Mouse (Mus musculus) neural tube, embryonic 14.5 days (tissue): ENCODE results near the gene Synrg. TPM values are rescaled to one million over a fixed set of nuclear protein-coding genes. Genes with fewer than 3 reads are reported as not detected.

Experiments
- ATAC-seq: fragments of 200-750 bp; cut with Nextera tagmentation; 2 replicates; pipeline ENCODE4 v1.8.0; 2017; ENCODE audit warnings: low read depth, mild to moderate bottlenecking, moderate TSS enrichment, moderate library complexity
- H3K27ac ChIP-seq: fragments of 300-500 bp; sonication (generic); 2 replicates; pipeline ENCODE4 v1.5.1; 2014; ENCODE audit warnings: low read depth, mild to moderate bottlenecking, control low read depth, low read length, moderate library complexity, mixed read lengths
- H3K27me3 ChIP-seq: fragments of 300-500 bp; sonication (generic); 2 replicates; pipeline ENCODE4 v1.6.1; 2014; ENCODE audit warnings: low read length; ENCODE audit not compliant: control insufficient read depth, insufficient read depth
- H3K36me3 ChIP-seq: fragments of 300-500 bp; sonication (generic); 2 replicates; pipeline ENCODE4 v1.6.1; 2014; ENCODE audit warnings: low read length, mixed read lengths; ENCODE audit not compliant: control insufficient read depth, insufficient read depth
- H3K4me1 ChIP-seq: fragments of 300-500 bp; sonication (generic); 2 replicates; pipeline ENCODE4 v1.6.1; 2014; ENCODE audit warnings: low read length; ENCODE audit not compliant: control insufficient read depth, insufficient read depth
- H3K4me2 ChIP-seq: fragments of 300-500 bp; sonication (generic); 2 replicates; pipeline ENCODE4 v1.6.1; 2014; ENCODE audit warnings: mild to moderate bottlenecking, low read depth, low read length, control low read depth
- H3K4me3 ChIP-seq: fragments of 300-500 bp; sonication (generic); 2 replicates; pipeline ENCODE4 v1.5.1; 2014; ENCODE audit warnings: low read depth, low read length, control low read depth, mixed read lengths
- H3K9ac ChIP-seq: fragments of 300-500 bp; sonication (generic); replicated peaks from 2 replicates; pipeline ENCODE4 v1.6.1; 2014; ENCODE audit warnings: low read depth, mild to moderate bottlenecking, control low read depth, low read length, mixed read lengths
- H3K9me3 ChIP-seq: fragments of 300-500 bp; sonication (generic); 2 replicates; pipeline ENCODE4 v1.6.1; 2016; ENCODE audit warnings: low read length; ENCODE audit not compliant: control insufficient read depth
- whole genome bisulfite sequencing: fragments of 180-500 bp; shearing (Covaris S2); extraction: QIAGEN DNeasy Blood & Tissue Kit; methylation state at CpG from one replicate; pipeline ENCODE4 v1.1.7; 2014; 5-methylcytosine and 5-hydroxymethylcytosine counted together
- polyA plus RNA-seq: library from polyadenylated mRNA; unstranded; fragments of >200 nt; fragmentation: Nextera tagmentation; extraction: Ambion mirVana; gene quantifications from 2 replicates; pipeline ENCODE4 v1.2.1, GENCODE M21; 2014

Gene Synrg
- polyA plus RNA-seq, 1 experiment from 2014 or later, result 24.9 TPM

DNA sequence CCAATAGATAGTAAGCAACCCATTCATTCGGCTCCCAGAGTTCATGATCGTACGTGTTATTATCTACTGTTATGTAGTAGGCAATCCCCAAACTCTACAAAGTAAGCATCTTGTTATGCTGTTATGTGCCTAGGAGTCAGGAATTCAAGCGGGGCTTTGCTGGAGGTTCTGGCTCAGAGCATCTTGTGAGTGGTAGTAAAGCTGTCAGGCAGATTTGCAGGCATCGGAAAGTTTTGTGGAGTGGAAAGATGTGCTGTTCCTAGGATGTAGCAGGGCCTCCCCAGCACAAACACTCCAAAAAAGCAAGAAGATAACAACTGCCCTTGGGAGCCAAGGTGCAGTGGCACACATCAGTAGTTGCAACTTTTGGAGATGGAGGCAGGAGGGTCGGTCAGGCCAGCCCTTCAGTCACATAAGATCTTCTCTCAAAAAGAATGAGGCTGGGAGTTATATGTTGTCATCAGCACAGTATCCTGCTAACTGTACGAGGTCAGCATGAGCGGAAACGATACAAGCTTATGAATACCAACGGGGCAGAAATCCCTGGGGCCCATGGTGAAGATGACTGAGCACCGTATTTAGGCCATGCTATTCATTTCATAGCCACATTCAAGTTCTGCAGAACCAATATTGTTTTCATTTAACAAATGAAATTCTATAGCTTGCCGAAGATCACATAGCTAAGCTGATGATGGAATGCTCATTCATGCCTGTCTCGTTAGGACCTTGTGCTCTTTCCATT, 12.2 kb downstream of the Synrg start:
- H3K9ac ChIP-seq, result no peak overlapping the region
- 80% methylated on average over 13 of the region's 13 CpGs for WGBS
- no peaks in the 10 kb centered on the region for H3K9me3 ChIP-seq
- no peaks in the 10 kb centered on the region for H3K27me3 ChIP-seq
- H3K4me2 ChIP-seq, result no peak overlapping the region
- no peak overlapping the region for H3K27ac ChIP-seq
- peaks cover 56% of the 10 kb centered on the region for H3K36me3 ChIP-seq
- H3K4me3 ChIP-seq, result no peak overlapping the region
- H3K4me1 ChIP-seq, result 0 out of 2 replicates have a peak, but pooled peaks cover 9% of the 10 kb centered on the region
- no peak for ATAC-seq

DNA sequence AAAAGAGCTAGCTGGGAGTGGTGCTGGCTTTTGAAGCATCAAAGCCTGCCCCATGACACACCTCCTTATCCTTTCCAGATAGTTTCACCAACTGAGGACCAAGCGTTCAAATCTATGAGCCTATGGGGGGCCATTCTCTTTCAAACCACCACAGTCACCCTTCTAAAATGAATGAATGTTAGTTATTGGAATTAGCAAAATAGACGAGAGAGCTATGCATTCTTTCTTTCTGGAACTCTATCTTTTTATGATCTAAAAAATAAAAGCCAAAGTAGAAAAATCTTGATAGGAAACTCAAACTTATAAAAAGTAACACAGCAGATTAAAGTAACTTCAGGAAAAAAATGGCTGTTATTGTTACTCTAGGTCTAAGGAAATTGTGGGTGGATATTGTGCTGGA, 13.6 kb downstream of the Synrg start:
- H3K4me1 ChIP-seq, result 0 out of 2 replicates have a peak, but pooled peaks cover 9% of the 10 kb centered on the region
- no peaks in the 10 kb centered on the region for H3K9me3 ChIP-seq
- WGBS, result 88% methylated on average over 2 of the region's 2 CpGs
- no peak overlapping the region for H3K9ac ChIP-seq
- H3K4me2 ChIP-seq, result no peak overlapping the region
- H3K36me3 ChIP-seq, result peaks cover 52% of the 10 kb centered on the region
- H3K27ac ChIP-seq, result no peak overlapping the region
- H3K27me3 ChIP-seq, result no peaks in the 10 kb centered on the region
- ATAC-seq, result no peak
- H3K4me3 ChIP-seq, result no peak overlapping the region

GRCm38 (mm10) chr11:83979992-83980391, 15.8 kb downstream of the Synrg start:
- H3K4me2 ChIP-seq, result no peak overlapping the region
- no peak for ATAC-seq
- no peaks in the 10 kb centered on the region for H3K27me3 ChIP-seq
- H3K27ac ChIP-seq, result no peak overlapping the region
- H3K9me3 ChIP-seq, result no peaks in the 10 kb centered on the region
- WGBS, result 81% methylated on average over 6 of the region's 6 CpGs
- H3K4me1 ChIP-seq, result 0 out of 2 replicates have a peak, but pooled peaks cover 3% of the 10 kb centered on the region
- peaks cover 52% of the 10 kb centered on the region for H3K36me3 ChIP-seq
- no peak overlapping the region for H3K9ac ChIP-seq
- no peak overlapping the region for H3K4me3 ChIP-seq

DNA sequence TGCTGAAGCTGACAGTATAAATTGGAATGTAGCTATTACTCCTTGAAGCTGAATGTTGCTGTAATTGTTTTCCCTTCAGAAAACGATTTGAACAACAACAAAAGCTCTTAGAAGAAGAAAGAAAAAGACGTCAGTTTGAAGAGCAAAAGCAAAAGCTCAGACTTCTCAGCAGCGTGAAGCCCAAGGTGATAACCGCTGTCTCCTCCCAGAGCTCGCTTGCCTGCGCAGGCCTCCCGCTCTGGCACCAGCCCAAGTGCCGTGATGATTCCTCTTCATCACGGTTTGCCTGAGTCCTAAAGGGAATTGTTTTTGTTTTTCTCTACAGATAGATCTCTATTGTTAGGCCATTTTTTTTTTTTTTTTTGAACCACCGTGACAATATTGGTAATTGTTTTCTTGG, 17.1 kb downstream of the Synrg start:
- Histone ChIP-seq H3K9me3 (no peaks in the 10 kb centered on the region), H3K27ac (no peak overlapping the region), H3K27me3 (no peaks in the 10 kb centered on the region), H3K36me3 (peaks cover 63% of the 10 kb centered on the region), H3K9ac (no peak overlapping the region), H3K4me2 (no peak overlapping the region), H3K4me1 (no peaks in the 10 kb centered on the region), H3K4me3 (no peak overlapping the region)
- 73% methylated on average over 10 of the region's 10 CpGs for WGBS
- no peak for ATAC-seq

DNA sequence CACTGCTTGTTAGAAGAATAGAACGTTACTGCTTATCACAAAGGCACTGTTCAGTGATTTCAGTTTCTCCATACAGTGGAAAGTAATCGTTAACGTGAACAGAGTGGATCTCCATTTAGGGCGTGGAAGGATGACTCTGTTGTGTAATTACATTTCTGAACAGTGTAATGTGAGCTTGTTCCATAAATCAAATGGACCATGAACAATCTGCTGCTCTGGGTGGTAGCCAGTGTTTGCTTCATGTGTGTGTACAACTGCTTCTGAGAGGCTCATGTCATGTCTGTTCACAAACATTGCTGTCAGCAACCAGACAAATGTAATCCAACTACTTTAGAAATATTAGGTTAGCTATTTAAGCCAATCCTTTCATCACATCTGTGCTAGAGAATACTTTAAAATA, 27.5 kb downstream of the Synrg start:
- Histone ChIP-seq H3K27me3 (no peaks in the 10 kb centered on the region), H3K4me3 (no peak overlapping the region), H3K9me3 (no peaks in the 10 kb centered on the region), H3K9ac (no peak overlapping the region), H3K4me2 (no peak overlapping the region), H3K27ac (no peak overlapping the region), H3K36me3 (peaks cover 86% of the 10 kb centered on the region), H3K4me1 (no peaks in the 10 kb centered on the region)
- 60% methylated on average over 4 of the region's 4 CpGs for WGBS
- no peak for ATAC-seq

DNA sequence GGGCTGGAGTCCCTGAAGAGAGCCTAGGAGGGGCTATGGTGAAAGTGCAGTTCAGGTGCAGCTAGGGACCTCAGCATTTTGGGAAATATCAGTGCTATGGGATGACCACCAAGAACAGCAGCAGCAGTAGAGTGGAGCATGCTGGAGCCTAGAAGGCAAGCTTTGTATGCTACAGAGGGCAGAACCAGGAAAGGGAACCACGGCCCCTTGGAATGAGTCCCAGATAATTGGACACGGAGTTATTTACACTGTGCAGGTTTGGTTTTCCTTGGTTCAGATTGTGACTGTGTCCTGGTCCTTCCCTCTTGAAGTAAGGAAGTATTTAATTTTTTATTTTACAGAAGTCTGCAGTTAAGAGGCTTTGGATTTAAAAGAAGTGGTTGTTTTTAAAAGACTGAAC, 29.2 kb downstream of the Synrg start:
- peaks cover 87% of the 10 kb centered on the region for H3K36me3 ChIP-seq

DNA sequence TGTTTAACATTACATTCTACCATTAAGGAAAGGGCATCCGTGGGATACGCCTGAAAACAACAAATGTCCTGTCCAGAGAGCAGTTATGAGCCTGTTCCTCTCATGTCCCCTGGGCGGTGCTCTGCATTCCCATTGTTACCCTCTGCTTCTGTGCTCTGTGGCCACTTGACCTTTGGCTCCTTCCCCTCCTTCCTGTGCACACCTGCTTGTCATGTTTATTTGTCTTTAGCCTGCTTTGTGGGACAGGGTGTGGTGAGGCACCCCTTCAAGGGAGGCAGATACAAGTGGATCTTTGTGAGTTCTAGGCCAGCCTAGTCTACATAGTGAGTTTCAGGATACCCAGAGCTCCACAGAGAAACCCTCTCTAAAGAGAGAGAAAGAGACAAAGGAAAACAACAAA, 30.3 kb downstream of the Synrg start:
- Histone ChIP-seq H3K4me2 (no peak overlapping the region), H3K4me3 (no peak overlapping the region), H3K4me1 (no peaks in the 10 kb centered on the region), H3K27ac (no peak overlapping the region), H3K9me3 (no peaks in the 10 kb centered on the region), H3K9ac (no peak overlapping the region), H3K36me3 (peaks cover 86% of the 10 kb centered on the region), H3K27me3 (no peaks in the 10 kb centered on the region)
- no peak for ATAC-seq
- 81% methylated on average over 3 of the region's 3 CpGs for WGBS

More for the DNA sequence above, 29.2 kb downstream of the Synrg start:
- Histone ChIP-seq H3K9ac (no peak overlapping the region), H3K4me2 (no peak overlapping the region), H3K4me1 (no peaks in the 10 kb centered on the region), H3K27ac (no peak overlapping the region), H3K4me3 (no peak overlapping the region), H3K9me3 (no peaks in the 10 kb centered on the region), H3K27me3 (no peaks in the 10 kb centered on the region)
- ATAC-seq, result no peak
- 79% methylated on average over 2 of the region's 2 CpGs for WGBS

DNA sequence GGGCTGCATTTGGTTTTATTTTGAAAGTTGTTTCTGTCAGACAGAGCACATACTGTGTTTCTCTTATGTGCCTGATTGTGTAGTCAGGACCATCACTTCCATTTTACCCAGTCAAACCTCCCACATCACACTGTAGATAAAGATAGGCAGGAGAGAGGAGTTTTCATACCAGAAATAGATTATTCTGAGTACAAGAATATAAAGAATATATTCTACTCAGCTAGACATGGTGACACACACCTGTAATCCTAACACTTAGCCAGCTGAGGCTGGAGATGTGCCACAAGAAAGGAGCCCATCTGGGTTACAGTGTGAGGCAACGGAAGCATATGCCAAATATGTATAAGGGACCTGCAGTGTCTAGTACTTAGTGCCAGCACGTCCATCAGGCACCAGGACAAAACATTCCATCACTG, 31.3 kb downstream of the Synrg start:
- peaks cover 77% of the 10 kb centered on the region for H3K36me3 ChIP-seq
- ATAC-seq, result no peak

DNA sequence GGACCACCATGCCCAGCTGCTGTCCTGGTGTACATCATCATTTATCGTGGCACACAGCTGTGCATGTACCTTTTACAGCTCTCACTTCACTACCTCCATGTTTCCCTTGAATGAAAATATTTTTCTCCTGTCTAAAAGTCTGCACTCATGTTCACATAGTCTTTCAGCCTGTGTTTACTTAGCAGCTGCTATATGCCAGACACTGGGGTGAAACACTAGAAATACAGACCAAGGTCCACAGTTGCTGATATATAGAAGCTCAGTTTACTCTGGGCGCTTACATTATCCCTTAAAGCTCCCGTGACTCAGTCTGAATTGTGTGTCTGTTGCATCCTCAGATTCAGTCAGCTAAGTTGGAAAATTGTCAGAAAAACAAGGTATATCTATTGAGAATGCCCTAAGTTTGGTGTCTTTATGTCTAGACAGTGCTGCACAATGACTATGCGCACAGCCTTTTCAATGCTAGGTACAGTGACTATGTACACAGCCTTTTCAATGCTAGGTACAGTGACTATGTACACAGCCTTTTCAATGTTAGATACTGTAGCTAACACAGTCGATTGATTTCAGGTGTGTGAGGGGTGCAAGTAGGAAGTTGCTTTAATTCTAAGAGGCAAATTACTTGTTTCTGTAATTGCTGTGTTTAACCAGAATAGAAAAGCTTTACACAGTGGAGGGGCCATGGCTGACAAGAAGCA, 33.1 kb downstream of the Synrg start:
- H3K4me2 ChIP-seq, result no peak overlapping the region
- no peak overlapping the region for H3K9ac ChIP-seq
- 97% methylated on average over 5 of the region's 5 CpGs for WGBS
- H3K36me3 ChIP-seq, result peaks cover 73% of the 10 kb centered on the region
- H3K27ac ChIP-seq, result no peak overlapping the region
- no peak overlapping the region for H3K4me3 ChIP-seq
- ATAC-seq, result no peak
- no peaks in the 10 kb centered on the region for H3K27me3 ChIP-seq
- no peaks in the 10 kb centered on the region for H3K9me3 ChIP-seq
- no peaks in the 10 kb centered on the region for H3K4me1 ChIP-seq

More for the DNA sequence above, 31.3 kb downstream of the Synrg start:
- 91% methylated on average over 2 of the region's 2 CpGs for WGBS
- no peak overlapping the region for H3K4me2 ChIP-seq
- no peaks in the 10 kb centered on the region for H3K4me1 ChIP-seq
- H3K4me3 ChIP-seq, result no peak overlapping the region
- no peak overlapping the region for H3K9ac ChIP-seq
- no peaks in the 10 kb centered on the region for H3K9me3 ChIP-seq
- H3K27me3 ChIP-seq, result no peaks in the 10 kb centered on the region
- H3K27ac ChIP-seq, result no peak overlapping the region
